18 mouse cellular contexts compared by ENCODE assay signal in the genomic region with DNA sequence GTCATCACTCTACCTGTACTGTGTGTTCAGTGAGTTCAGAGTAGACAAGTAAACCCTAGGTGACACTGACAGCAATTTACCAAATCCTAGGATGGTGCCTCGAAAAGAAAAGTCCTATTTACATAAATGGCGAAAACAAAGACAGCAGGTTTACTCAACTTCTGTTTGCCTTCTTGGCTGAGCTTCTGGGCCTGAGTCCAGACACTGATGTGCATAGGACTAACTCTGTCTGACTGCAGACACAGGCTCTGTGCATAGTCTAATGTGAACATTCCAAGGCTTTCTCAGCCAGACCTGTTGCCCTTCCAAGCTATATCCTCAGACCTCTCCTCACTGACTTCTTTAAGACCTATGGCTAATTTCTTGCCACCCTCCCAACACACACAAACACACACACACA.
DNase-seq lines count a peak whose midpoint lies in the region; ATAC-seq and TF ChIP-seq lines count a peak whose summit lies in the region.
"Had no signal": no experiment of that assay in that cellular context is flagged by ENCODE, and none has a peak within 500 bp of the region (broad histone marks: within the 10 kb centered on the region; RNA-seq: fewer than 3 reads in every experiment).

No protein-coding gene starts in this region.

- no peak overlapping the region for H3K9ac ChIP-seq in forebrain, embryonic 15.5 days (replicated peaks)
- no peak overlapping the region for H3K9ac ChIP-seq in forebrain, embryonic 16.5 days (replicated peaks; ENCODE audit: low read depth, low read length)
- H3K9ac ChIP-seq in lung, embryonic 14.5 days, result no peak overlapping the region
- H3K9ac ChIP-seq: forebrain, embryonic 12.5 days; limb, embryonic 13.5 days; liver, embryonic 15.5 days; neural tube, embryonic 12.5 days had no signal

- DNase-seq in lung, embryonic 14.5 days, result peak; percentile 51
- DNase-seq in lung, adult 18-20 months, result no peak
- peak; percentile 66 to 78 for DNase-seq in cerebellum, adult 18-20 months
- peak; percentile 62 to 79 for DNase-seq in cerebellum, postnatal 10 days
- no peak for DNase-seq in frontal cortex, adult 2 months (ENCODE audit: extremely low spot score in 1 of 2, low spot score in 1 of 2)
- no peak for DNase-seq in urinary bladder, adult 18-20 months (ENCODE audit: low spot score in 2 of 2)
- DNase-seq: adrenal gland, adult 2 months; B cell, adult 2 months; kidney, adult 11 months; lung, postnatal 10 days; thymus, postnatal 36 days had no signal

- no peaks in the 10 kb centered on the region for H3K36me3 ChIP-seq in forebrain, embryonic 15.5 days
- H3K36me3 ChIP-seq in forebrain, embryonic 16.5 days (ENCODE audit: control insufficient read depth, insufficient read depth), result no peaks in the 10 kb centered on the region
- no peaks in the 10 kb centered on the region for H3K36me3 ChIP-seq in lung, embryonic 14.5 days (ENCODE audit: insufficient read depth)
- H3K36me3 ChIP-seq: embryonic facial prominence, embryonic 10.5 days; forebrain, embryonic 12.5 days; limb, embryonic 13.5 days; liver, embryonic 15.5 days; neural tube, embryonic 12.5 days had no signal

- no peak overlapping the region for H3K4me3 ChIP-seq in forebrain, embryonic 15.5 days
- H3K4me3 ChIP-seq in forebrain, embryonic 16.5 days (replicated peaks; ENCODE audit: low read length), result no peak overlapping the region
- H3K4me3 ChIP-seq in lung, embryonic 14.5 days (ENCODE audit: low read depth, low read length), result no peak overlapping the region
- H3K4me3 ChIP-seq: embryonic facial prominence, embryonic 10.5 days; forebrain, embryonic 12.5 days; limb, embryonic 13.5 days; liver, embryonic 15.5 days; neural tube, embryonic 12.5 days had no signal

- H3K27me3 ChIP-seq in forebrain, embryonic 15.5 days, result 0 out of 2 replicates have a peak, but pooled peaks cover 4% of the 10 kb centered on the region
- peaks cover 8% of the 10 kb centered on the region; the same call in 1 of the 2 replicates for H3K27me3 ChIP-seq in forebrain, embryonic 16.5 days (replicated peaks; ENCODE audit: control insufficient read depth, insufficient read depth, low read length)
- peaks cover 2% of the 10 kb centered on the region; the same call in 1 of the 2 replicates for H3K27me3 ChIP-seq in lung, embryonic 14.5 days (ENCODE audit: insufficient read depth, low read length)
- H3K27me3 ChIP-seq: neural tube, embryonic 12.5 days had no signal

- H3K4me2 ChIP-seq in forebrain, embryonic 15.5 days (replicated peaks), result no peak overlapping the region
- H3K4me2 ChIP-seq in forebrain, embryonic 16.5 days (ENCODE audit: low read length), result no peak overlapping the region
- no peak overlapping the region for H3K4me2 ChIP-seq in lung, embryonic 14.5 days
- H3K4me2 ChIP-seq: forebrain, embryonic 12.5 days; limb, embryonic 13.5 days; liver, embryonic 15.5 days had no signal

- TF ChIP-seq CTCF in lung, embryonic 14.5 days (IDR thresholded peaks at IDR 0.05; ENCODE audit: low read depth), result no peak

- H3K9me3 ChIP-seq in forebrain, embryonic 15.5 days, result no peaks in the 10 kb centered on the region
- H3K9me3 ChIP-seq in forebrain, embryonic 16.5 days (ENCODE audit: control insufficient read depth, low read length), result no peaks in the 10 kb centered on the region
- no peaks in the 10 kb centered on the region for H3K9me3 ChIP-seq in lung, embryonic 14.5 days (ENCODE audit: low read depth, low read length)
- H3K9me3 ChIP-seq: forebrain, embryonic 12.5 days; liver, embryonic 15.5 days; neural tube, embryonic 12.5 days had no signal

- H3K4me1 ChIP-seq in forebrain, embryonic 15.5 days, result peaks cover 29% of the 10 kb centered on the region
- H3K4me1 ChIP-seq in forebrain, embryonic 16.5 days (replicated peaks; ENCODE audit: control insufficient read depth, insufficient read depth, low read length), result peaks cover 22% of the 10 kb centered on the region
- H3K4me1 ChIP-seq in lung, embryonic 14.5 days (ENCODE audit: insufficient read depth), result no peaks in the 10 kb centered on the region
- H3K4me1 ChIP-seq: liver, embryonic 15.5 days had no signal

- 60% methylated on average over 2 of the region's 2 CpGs for WGBS in forebrain, embryonic 15.5 days
- WGBS in forebrain, embryonic 16.5 days, result 54% methylated on average over 2 of the region's 2 CpGs
- 66% methylated on average over 2 of the region's 2 CpGs for WGBS in lung, embryonic 14.5 days

- no peak overlapping the region for H3K27ac ChIP-seq in forebrain, embryonic 15.5 days (replicated peaks)
- H3K27ac ChIP-seq in forebrain, embryonic 16.5 days (ENCODE audit: low read length), result no peak overlapping the region
- H3K27ac ChIP-seq in lung, embryonic 14.5 days (ENCODE audit: low read depth), result no peak overlapping the region
- H3K27ac ChIP-seq: embryonic facial prominence, embryonic 10.5 days; forebrain, embryonic 12.5 days; limb, embryonic 13.5 days; liver, embryonic 15.5 days; neural tube, embryonic 12.5 days had no signal

- ATAC-seq in forebrain, embryonic 15.5 days (replicated peaks), result peak; percentile 47; the same call in 1 of the 2 replicates
- no peak; the same call in 1 of the 2 replicates for ATAC-seq in forebrain, embryonic 16.5 days
- ATAC-seq in lung, embryonic 14.5 days (ENCODE audit: insufficient read depth), result no peak

Comparison
In these comparisons a context has a peak if more than half of its experiments do, and no peak if none do; other contexts are left out.
1. DNase-seq: peak in lung, embryonic 14.5 days (single experiment), cerebellum, adult 18-20 months (2 of 2) and cerebellum, postnatal 10 days (2 of 2); none in lung, adult 18-20 months (0 of 2), frontal cortex, adult 2 months (0 of 2) and urinary bladder, adult 18-20 months (0 of 2).